Mouse (Mus musculus) thymus, postnatal 4 days (tissue): Measurements from ENCODE around the gene Dgkb.

Experiments used
- DNase-seq: peaks from one replicate; pipeline ENCODE4 v3.0.0; 2021

Dgkb gene

GRCm38 (mm10) chr12:38600165-38600845, 782.8 kb downstream of the Dgkb start:
- DNase-seq = no peak

GRCm38 (mm10) chr12:38608104-38608503, 790.6 kb downstream of the Dgkb start:
- no peak for DNase-seq

- no peak for DNase-seq
These were observed 850.7 kb downstream of the Dgkb start for GRCm38 (mm10) chr12:38668265-38668664.
